Mouse (Mus musculus) thymus, postnatal 14 days (tissue): ENCODE measurements around the gene Fam155a.

Experiments used
- DNase-seq: peaks from one replicate; pipeline ENCODE4 v3.0.0; 2021

Gene Fam155a

GRCm38 (mm10) chr8:9470114-9470513 lies 300.8 kb downstream of the Fam155a start:
- DNase-seq = no peak

- no peak for DNase-seq
Measured at GRCm38 (mm10) chr8:9461111-9461510, 309.9 kb downstream of the Fam155a start.

DNA sequence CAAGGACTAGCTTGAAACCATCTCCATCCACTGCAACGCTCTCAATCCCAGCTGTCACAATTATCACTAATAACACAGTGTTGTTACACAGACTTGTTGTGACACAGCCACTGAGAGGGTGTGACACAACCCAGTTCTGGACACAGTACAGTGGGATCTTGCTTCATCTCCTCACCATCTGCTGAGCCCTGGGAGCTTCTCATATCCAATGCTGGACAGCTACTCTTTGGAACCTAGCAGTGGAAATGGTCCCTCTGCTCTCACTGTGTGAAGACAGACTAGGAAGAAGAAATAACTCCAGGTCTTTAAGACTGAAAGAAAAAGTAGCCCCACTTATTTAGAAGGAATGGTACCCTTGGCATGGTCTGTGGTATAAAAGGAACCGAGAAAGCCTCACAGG lies 310.3 kb downstream of the Fam155a start:
- no peak for DNase-seq

DNA sequence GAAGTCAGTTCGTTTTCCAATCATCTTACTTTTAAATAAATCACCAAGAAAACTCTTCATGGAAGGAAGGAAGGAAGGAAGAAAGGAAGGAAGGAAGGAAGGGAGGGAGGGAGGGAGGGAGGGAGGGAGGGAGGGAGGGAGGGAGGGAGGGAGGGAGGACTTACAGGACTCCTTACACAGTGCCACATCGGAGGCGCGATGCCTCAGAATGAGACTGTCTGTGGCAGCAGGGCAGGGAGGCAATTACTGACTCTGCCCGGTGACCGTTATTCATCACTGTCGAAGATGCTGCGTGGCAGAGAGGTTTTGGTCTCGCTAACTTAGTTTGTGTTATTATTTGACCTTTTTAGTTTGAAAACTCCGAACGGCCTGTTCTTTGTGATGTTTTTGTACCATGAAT lies 312.3 kb downstream of the Fam155a start:
- DNase-seq = no peak

GRCm38 (mm10) chr8:9455138-9455537 lies 315.8 kb downstream of the Fam155a start:
- DNase-seq = no peak

DNA sequence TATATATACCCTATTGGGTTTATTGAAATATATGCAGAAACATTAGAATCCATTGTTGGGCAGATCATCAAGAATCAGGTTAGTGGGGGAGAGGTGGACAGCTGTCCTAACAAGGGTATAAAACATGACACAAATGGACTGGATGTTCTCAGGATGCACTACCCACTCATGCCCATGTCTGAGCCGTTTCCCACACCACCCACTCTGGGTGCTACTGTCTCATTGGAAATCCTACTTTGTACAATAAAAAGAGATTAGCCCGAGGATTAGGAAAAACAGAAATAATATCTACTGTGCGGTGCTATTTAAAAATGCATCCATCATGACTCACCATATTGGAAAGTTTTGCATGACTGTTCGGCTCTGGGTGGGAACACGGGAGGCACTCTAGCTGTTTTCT lies 317.2 kb downstream of the Fam155a start:
- no peak for DNase-seq

DNA sequence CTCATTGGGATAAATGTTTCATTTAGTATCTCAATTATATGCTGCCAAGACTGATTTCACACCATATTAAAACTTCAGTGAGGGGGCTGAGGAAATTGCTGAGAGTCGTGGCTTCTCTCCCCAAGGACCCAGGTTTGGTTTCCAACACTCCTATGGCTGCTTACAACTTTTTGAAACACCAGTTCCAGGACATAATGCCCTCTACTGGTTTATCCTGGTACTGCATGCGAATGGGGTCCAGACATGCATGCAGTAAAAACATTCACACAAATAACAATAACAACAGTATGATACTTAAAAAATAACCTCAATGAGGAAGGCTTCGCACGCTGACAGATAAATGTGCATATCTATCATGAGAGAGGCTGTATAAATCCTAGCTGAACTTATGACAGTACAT lies 319.4 kb downstream of the Fam155a start:
- peak; percentile 29 for DNase-seq

- no peak for DNase-seq
Measured at GRCm38 (mm10) chr8:9448613-9449012, 322.3 kb downstream of the Fam155a start.

DNA sequence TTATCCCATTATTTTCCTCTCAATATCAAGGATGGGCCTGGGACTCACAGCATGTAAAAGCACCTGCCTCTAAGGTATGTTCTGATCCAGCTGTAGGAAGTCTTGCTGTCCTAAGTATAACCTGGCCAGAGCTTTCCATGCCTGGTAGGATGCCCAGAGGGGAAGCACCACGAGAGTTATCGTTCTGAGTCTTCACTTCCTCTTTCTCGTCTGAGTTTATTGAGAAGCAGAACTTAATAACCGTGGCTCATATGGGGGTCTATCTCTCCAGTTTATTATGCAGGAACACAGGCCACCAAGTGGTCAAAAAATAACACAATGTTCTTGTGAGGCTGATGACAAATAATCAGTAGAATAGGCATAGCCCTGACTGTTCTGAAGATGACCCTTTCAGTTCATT lies 333.1 kb downstream of the Fam155a start:
- no peak for DNase-seq

GRCm38 (mm10) chr8:9435501-9435900 lies 335.5 kb downstream of the Fam155a start:
- no peak for DNase-seq

- no peak for DNase-seq
Measured at GRCm38 (mm10) chr8:9432635-9433372, 338.2 kb downstream of the Fam155a start.

DNA sequence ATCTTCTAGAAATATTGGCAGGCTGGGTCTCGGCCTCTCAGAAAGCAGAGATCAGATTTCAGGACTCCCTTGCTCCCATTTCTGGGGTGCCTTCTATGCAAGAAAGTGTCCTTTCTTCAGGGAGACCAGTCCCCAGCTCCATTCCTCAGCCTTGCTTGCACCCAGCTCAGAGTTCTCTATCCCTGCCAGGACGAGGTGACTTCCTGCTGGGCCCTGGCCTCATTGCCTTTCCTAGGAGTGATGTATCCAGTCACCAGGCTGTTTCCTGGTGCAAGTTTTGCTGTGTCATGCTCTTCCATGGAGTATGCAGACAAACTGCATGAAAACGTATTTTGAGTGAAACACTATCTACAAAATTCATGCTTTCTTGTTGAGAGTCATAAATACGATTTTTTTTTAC lies 342.1 kb downstream of the Fam155a start:
- no peak for DNase-seq

- no peak for DNase-seq
Measured at GRCm38 (mm10) chr8:9424069-9424468, 346.9 kb downstream of the Fam155a start.

DNA sequence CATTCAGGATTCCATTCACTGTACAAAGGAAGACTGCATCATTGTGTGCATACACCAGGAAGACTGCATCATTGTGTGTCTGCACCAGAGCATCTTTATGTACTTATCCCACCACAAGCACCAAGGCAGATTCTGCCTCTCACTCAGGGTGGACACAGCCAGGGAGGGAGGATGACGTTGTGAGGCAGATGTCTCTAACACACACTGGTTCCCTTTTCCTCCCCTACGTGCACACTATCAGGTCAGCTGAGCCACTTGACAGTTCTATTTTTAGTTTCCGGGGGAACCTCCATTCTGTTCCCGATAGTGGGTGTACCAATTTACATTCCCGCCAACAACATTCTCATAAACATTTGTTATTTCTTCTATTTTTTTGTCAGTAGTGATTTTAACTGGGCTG lies 347.4 kb downstream of the Fam155a start:
- DNase-seq = no peak

- no peak for DNase-seq
Measured at GRCm38 (mm10) chr8:9423184-9423583, 347.8 kb downstream of the Fam155a start.

GRCm38 (mm10) chr8:9418856-9419800 lies 351.8 kb downstream of the Fam155a start:
- no peak for DNase-seq

DNA sequence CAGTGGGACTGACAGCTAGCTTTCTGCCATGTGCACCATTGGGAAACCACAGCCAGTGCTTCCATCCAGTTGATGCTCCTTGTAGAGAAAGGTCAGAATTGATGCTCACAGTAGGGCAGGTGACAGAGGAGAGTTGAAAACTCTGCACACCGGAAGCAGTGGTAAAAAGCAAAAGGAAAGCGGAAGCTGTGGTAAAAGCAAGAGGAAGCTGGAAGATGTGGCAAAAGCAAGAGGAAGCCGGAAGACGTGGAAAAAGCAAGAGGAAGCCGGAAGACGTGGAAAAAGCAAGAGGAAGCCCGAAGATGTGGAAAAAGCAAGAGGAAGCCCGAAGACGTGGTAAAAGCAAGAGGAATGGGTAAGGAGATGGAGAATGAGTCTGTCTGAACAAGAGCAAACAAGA lies 354.8 kb downstream of the Fam155a start:
- DNase-seq = no peak

GRCm38 (mm10) chr8:9408480-9408879 lies 362.5 kb downstream of the Fam155a start:
- DNase-seq = no peak

GRCm38 (mm10) chr8:9406204-9406603 lies 364.8 kb downstream of the Fam155a start:
- no peak for DNase-seq

GRCm38 (mm10) chr8:9404651-9405050 lies 366.3 kb downstream of the Fam155a start:
- DNase-seq = no peak

DNA sequence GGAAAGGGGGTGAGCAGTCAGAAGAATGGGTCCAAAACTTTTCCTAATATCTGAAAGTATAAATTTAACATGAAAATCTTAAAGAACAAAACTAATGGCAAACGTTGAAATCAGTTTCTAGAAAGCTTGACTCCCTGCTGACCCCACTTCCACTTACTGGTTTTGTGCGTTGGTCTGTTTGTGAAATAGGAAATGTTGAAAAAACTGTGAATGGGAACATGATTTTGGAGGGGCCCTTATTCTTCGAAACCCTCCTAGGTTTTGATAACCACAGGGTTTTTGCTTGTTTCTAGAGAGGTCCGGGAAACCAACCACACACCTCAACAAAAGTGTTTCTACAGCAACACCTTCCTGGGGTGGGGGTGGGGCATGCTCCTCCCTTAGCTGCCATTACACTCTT lies 368.6 kb downstream of the Fam155a start:
- no peak for DNase-seq

DNA sequence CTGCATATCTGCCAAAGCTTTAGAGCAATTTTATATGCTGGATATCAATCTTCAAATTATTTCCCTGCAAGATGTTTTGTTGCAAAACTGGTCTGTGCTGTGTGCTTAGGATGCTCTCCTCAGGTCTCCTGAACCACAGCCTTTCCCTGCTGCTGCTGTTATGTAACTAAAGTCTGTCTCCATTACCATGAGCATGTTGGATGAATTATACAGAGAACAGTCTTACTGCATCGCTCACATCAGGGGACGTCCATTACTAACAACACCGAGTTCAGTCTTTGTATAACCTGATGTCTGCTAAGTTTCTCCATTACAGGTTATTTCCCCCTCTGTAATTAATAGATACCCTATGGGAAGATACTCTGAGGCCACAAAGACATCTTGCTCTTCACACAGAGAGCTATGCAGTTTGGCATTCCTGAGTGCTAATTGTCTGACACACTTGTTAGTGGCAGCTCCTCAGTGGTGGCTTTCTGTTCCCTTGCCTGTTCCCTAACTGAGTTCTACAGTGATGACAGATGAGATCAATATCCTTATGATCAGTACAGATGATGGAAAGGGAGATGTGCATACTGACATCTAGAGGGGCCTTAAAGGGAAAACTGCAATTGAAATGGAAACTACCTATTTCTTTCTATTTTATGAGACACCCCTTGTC lies 372.2 kb downstream of the Fam155a start:
- DNase-seq = no peak

GRCm38 (mm10) chr8:9398040-9398439 lies 372.9 kb downstream of the Fam155a start:
- no peak for DNase-seq

DNA sequence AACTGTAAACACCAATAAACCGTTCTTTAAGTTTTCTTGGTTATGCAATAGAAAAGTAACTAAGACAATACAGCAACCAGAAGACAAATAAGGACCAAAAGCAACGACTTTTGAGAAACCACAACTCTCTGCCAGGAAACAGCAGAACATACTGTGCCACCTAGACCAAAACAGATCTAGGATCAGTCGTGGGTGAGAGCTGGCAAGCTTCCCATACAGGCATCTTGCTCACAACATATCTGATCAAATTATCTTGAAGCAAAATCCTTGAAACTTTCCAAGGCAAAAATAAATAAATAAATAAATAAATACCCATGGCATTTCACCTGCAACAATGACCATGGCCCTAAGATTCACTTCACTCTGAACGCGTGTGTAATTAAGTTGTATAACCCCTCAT lies 376.3 kb downstream of the Fam155a start:
- DNase-seq = no peak
